Mouse (Mus musculus) hindbrain, embryonic 13.5 days (tissue): ENCODE results near the gene Sgo2b. TPM values are rescaled to one million over a fixed set of nuclear protein-coding genes. Genes with fewer than 3 reads are reported as not detected.
"Not testable (repeated sequence)": the region's sequence is repeated elsewhere in the genome, so short reads cannot be mapped to it uniquely, and the experiment has no call there.

Experiments
- ATAC-seq: fragments of 200-750 bp; cut with Nextera tagmentation; 2 replicates; pipeline ENCODE4 v1.8.0; 2017; ENCODE audit warnings: moderate TSS enrichment; ENCODE audit not compliant: low FRiP score
- H3K27ac ChIP-seq: fragments of 300-500 bp; sonication (generic); 2 replicates; pipeline ENCODE4 v1.5.1; 2015; ENCODE audit warnings: inconsistent platforms, mild to moderate bottlenecking, moderate library complexity
- H3K27me3 ChIP-seq: fragments of 300-500 bp; sonication (generic); 2 replicates; pipeline ENCODE4 v1.6.1; 2015; ENCODE audit warnings: mild to moderate bottlenecking, inconsistent platforms
- H3K36me3 ChIP-seq: fragments of 300-500 bp; sonication (generic); 2 replicates; pipeline ENCODE4 v1.6.1; 2015; ENCODE audit warnings: mild to moderate bottlenecking, inconsistent platforms
- H3K4me1 ChIP-seq: fragments of 300-500 bp; sonication (generic); replicated peaks from 2 replicates; pipeline ENCODE4 v1.6.1; 2015; ENCODE audit warnings: inconsistent platforms
- H3K4me2 ChIP-seq: fragments of 300-500 bp; sonication (generic); 2 replicates; pipeline ENCODE4 v1.6.1; 2015; ENCODE audit warnings: inconsistent platforms, mild to moderate bottlenecking, moderate library complexity
- H3K4me3 ChIP-seq: fragments of 300-500 bp; sonication (generic); 2 replicates; pipeline ENCODE4 v1.5.1; 2015; ENCODE audit warnings: mild to moderate bottlenecking, inconsistent platforms
- H3K9ac ChIP-seq: fragments of 300-500 bp; sonication (generic); 2 replicates; pipeline ENCODE4 v1.6.1; 2015; ENCODE audit warnings: mild to moderate bottlenecking, inconsistent platforms
- H3K9me3 ChIP-seq: fragments of 300-500 bp; sonication (generic); 2 replicates; pipeline ENCODE4 v1.6.1; 2016; ENCODE audit warnings: inconsistent platforms
- WGBS: fragments of 180-500 bp; shearing (Covaris S2); methylation state at CpG from one replicate; pipeline ENCODE4 v1.1.7; 2015; 5-methylcytosine and 5-hydroxymethylcytosine counted together
- polyA plus RNA-seq: library from polyadenylated mRNA; unstranded; fragments of >200 nt; fragmentation: Nextera tagmentation; extraction: Ambion mirVana; gene quantifications from 2 replicates; pipeline ENCODE4 v1.2.1, GENCODE M21; 2015

Sgo2b gene
- polyA plus RNA-seq = not detected in 2 replicates

DNA sequence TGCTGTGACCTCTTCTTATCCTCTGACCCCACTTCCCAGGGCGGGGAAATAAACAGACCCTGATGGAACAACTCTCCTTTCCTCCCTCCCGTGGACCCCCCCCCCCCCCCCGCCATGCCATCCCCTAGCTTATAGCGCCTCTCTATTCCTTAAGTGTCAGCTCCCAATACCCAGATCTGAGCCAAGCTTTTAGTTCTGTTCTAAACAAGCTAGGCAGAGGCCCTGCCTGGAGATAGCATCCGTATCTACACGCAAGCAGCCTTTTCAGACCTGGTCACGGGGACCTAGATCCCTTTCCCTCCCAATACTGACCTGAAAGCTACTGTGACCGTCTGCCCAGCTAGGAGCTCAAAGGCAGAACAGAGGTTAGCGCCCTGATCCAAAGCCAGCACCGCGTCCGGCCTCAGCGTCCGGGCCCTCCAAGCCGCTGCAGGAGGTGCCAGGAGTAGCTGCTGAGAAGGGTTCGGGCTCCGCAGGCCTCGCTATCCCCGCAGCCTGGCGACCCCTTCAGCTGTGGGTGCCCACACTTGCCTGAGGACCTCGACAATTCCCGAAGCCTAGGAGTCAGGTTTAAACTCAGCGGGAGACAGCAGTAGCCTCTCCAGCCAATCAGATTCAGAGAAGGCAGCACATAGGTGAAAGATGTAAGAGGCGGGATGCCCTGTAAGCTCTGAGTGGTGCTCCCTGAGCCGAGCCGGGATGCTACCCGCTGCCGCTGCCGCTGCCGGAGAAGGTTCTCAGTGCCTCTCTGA is at the start of gene Sgo2b:
Gene Sgo2b (minus strand): TSS at position 623 of the 752 bp plus-strand sequence.
- H3K27me3 ChIP-seq = no peaks in the 10 kb centered on the region
- H3K9me3 ChIP-seq = no peaks in the 10 kb centered on the region
- peak within 1 kb of the TSS; percentile 70 for H3K4me2 ChIP-seq
- H3K9ac ChIP-seq = peak within 1 kb of the TSS; percentile 60
- no peaks in the 10 kb centered on the region for H3K36me3 ChIP-seq
- H3K27ac ChIP-seq = no peak within 1 kb of the TSS
- peaks cover 8% of the 10 kb centered on the region; the same call in 1 of the 2 replicates for H3K4me1 ChIP-seq
- WGBS = 12% methylated on average over 30 of the region's 30 CpGs
- peak within 1 kb of the TSS; percentile 41 for H3K4me3 ChIP-seq
- ATAC-seq = peak; percentile 82

DNA sequence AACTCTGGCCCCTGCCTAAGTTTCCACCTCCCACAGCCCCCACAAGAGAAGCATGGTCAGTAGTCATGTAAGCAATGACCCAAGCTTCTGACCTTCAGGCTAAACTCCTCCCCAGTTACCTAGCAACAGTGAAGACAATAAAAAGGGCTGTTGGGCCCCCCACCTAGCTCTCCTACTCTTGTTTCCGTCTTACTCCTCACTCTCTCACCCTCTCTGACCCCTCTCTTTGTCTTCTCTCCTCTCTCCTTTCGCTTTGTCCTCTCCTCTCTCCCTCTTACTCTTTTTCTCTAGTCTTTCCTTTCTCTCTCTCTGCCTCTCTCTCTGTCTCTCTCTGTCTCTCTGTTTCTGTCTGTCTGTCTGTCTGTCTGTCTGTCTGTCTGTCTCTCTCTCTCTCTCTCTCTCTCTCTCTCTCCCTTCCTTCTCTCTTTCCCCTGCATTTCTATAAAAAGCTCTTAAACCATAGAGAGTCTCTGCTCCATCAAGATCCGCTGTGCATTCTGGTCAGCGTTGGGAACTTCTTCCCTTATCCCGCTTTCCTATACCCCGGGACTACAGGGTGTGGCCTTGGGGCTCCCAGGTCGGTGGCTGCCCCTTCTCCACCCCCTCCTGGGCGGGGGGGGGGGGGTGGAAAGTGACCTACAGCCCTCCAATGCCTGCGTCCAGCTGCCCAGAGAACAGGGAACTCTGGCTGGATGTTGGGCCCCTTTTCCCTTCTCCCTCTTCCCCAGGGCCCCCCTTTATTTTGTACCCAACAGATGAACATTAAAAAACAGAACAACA is 18.8 kb upstream of the Sgo2b start:
- H3K4me2 ChIP-seq, H3K36me3 ChIP-seq, H3K4me3 ChIP-seq, H3K9ac ChIP-seq, H3K9me3 ChIP-seq, H3K27me3 ChIP-seq, ATAC-seq, H3K27ac ChIP-seq, H3K4me1 ChIP-seq: not testable (repeated sequence)
- WGBS = 23% methylated on average over 9 of the region's 9 CpGs

GRCm38 (mm10) chr8:63961032-63961785 is 9.2 kb upstream of the Sgo2b start:
- ATAC-seq = no peak
- Histone ChIP-seq H3K9ac (no peak overlapping the region), H3K27me3 (no peaks in the 10 kb centered on the region), H3K27ac (no peak overlapping the region), H3K4me1 (no peaks in the 10 kb centered on the region), H3K4me3 (no peak overlapping the region), H3K36me3 (no peaks in the 10 kb centered on the region), H3K4me2 (no peak overlapping the region), H3K9me3 (peaks cover 6% of the 10 kb centered on the region)
- WGBS = 80% methylated on average over 3 of the region's 3 CpGs

DNA sequence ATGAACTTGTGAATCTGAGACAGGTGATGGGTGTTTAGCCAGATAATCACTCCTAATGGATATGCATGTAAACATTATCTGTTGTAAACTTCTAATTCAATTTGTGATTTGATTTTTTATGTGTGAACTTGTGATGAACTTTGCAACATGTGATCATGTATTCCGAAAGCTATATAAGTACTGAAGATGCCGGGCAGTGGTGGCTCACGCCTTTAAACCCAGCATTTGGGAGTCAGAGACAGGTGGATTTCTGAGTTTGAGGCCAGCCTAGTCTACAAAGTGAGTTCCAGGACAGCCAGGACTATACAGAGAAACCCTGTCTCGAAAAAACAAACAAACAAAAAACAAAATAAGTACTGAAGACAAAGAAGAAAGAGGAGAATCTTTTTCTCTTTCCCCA is 1.8 kb upstream of the Sgo2b start:
- H3K27me3 ChIP-seq, H3K4me3 ChIP-seq, H3K9ac ChIP-seq, H3K4me1 ChIP-seq, H3K36me3 ChIP-seq, ATAC-seq, H3K27ac ChIP-seq, H3K9me3 ChIP-seq, H3K4me2 ChIP-seq: not testable (repeated sequence)
- 86% methylated on average over 4 of the region's 4 CpGs for WGBS

GRCm38 (mm10) chr8:63933171-63933570 is 18.9 kb downstream of the Sgo2b start:
- H3K9me3 ChIP-seq = no peaks in the 10 kb centered on the region
- H3K4me1 ChIP-seq = no peaks in the 10 kb centered on the region
- no peak overlapping the region for H3K27ac ChIP-seq
- no peak overlapping the region for H3K4me3 ChIP-seq
- no peak for ATAC-seq
- no peaks in the 10 kb centered on the region for H3K27me3 ChIP-seq
- H3K36me3 ChIP-seq = no peaks in the 10 kb centered on the region
- 77% methylated on average over 7 of the region's 7 CpGs for WGBS
- H3K9ac ChIP-seq = no peak overlapping the region
- H3K4me2 ChIP-seq = no peak overlapping the region

DNA sequence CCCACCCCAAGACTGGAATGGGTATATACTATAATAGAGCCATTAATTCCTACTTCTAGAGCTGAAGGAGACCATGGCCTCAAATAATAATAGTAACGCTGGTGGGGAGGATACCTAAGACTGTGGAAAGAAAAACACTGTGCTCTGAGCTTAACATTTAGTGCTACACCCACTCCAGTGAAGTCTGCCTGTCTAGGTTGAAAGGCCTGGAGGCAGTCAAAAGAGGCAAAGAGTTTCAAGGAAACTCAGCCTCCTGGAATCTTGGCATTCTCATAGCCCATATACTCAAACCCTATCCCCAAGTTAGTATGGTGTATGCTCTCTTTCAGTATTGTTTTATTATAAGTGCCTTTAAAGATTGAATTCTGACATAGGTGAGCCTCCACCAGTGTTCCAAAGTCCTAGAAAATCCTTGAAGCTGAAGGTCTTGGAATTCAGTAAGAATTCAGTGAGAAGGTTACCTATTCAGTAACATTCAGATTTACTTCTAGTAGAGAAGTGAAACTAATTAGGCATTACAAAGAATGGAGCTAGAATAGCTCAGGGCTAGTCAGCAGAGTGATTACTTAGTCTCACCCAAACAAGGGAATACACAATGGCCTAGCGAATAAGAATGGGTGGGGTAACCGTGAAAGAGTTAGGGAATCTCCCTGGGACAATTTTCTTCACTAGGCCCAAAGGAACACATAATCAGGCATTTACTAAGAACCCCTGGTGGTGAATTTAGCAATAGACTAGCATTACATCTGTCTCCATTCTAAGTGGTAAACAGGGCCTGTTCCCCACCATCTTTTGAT is 22.5 kb downstream of the Sgo2b start:
- H3K9ac ChIP-seq = no peak overlapping the region
- no peaks in the 10 kb centered on the region for H3K36me3 ChIP-seq
- ATAC-seq = no peak
- H3K9me3 ChIP-seq = no peaks in the 10 kb centered on the region
- H3K4me3 ChIP-seq = no peak overlapping the region
- H3K27me3 ChIP-seq = no peaks in the 10 kb centered on the region
- no peak overlapping the region for H3K27ac ChIP-seq
- WGBS = 60% methylated on average over 3 of the region's 3 CpGs
- no peaks in the 10 kb centered on the region for H3K4me1 ChIP-seq
- H3K4me2 ChIP-seq = no peak overlapping the region

DNA sequence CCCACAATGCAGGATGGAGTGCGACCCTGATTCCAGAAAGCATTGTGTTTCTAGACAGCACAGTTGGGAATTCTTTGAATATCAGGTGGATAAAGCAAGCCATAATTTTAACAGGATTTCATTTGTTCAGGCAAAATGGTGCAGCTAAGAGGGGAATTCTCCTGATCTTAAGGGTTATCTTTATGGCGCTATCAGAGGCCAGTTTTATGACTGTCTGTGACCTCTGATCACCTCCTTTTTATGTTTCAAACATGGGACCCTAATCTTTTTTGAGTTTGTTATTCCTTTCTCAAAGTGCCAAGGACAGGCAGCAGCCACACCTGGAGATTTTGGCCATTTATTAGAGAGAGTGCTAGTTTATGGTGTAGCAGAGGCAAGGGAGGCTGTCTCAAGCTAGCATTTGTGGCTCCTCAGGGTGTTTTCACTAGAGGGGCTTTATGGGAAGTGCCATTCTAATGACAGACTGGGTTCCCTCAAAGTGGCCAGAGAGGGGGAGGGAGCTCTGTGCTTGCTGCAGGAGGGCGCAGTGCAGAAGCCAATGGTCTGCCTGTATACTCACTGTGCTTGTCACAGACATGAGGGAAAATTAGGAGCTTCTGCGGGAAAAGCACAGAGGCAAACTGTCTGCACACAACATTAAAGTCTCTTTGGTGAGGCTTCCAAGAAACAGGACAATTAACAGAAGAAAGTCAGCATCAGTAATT is 30.6 kb downstream of the Sgo2b start:
- H3K9me3 ChIP-seq = no peaks in the 10 kb centered on the region
- H3K4me1 ChIP-seq = no peaks in the 10 kb centered on the region
- no peaks in the 10 kb centered on the region for H3K36me3 ChIP-seq
- H3K4me2 ChIP-seq = no peak overlapping the region
- H3K9ac ChIP-seq = no peak overlapping the region
- H3K27me3 ChIP-seq = no peaks in the 10 kb centered on the region
- ATAC-seq = no peak
- no peak overlapping the region for H3K4me3 ChIP-seq
- H3K27ac ChIP-seq = no peak overlapping the region
- 68% methylated on average over 4 of the region's 4 CpGs for WGBS

DNA sequence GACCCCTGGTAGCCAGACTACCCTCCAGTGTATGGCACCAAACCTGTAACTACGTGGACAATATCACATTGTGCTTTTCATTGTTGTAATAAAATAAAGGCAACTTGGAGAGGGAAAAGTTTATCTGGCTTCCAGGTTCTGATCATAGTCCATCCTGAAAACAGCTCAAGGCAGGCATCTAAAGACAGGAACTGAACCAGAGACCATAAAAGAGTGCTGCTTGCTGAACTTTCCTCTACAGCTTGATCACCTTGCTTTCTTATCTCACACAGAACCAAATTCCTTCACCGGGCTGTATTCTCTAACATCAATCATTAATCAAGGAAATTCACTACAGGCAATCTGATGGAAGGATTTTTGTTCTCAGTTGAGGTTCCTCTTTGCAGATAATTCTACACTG is 57.0 kb downstream of the Sgo2b start:
- H3K36me3 ChIP-seq = no peaks in the 10 kb centered on the region
- H3K9me3 ChIP-seq = no peaks in the 10 kb centered on the region
- no peak overlapping the region for H3K4me2 ChIP-seq
- no peak overlapping the region for H3K4me3 ChIP-seq
- H3K4me1 ChIP-seq = no peaks in the 10 kb centered on the region
- 85% methylated on average over 2 of the region's 2 CpGs for WGBS
- H3K27ac ChIP-seq = no peak overlapping the region
- H3K9ac ChIP-seq = no peak overlapping the region
- ATAC-seq = no peak
- no peaks in the 10 kb centered on the region for H3K27me3 ChIP-seq

- no peaks in the 10 kb centered on the region for H3K4me1 ChIP-seq
- 0 out of 2 replicates have a peak, but pooled peaks cover 4% of the 10 kb centered on the region for H3K27me3 ChIP-seq
- no peaks in the 10 kb centered on the region for H3K9me3 ChIP-seq
- H3K9ac ChIP-seq = no peak overlapping the region
- no peak for ATAC-seq
- no peak overlapping the region for H3K27ac ChIP-seq
- H3K36me3 ChIP-seq = no peaks in the 10 kb centered on the region
- H3K4me3 ChIP-seq = no peak overlapping the region
- no peak overlapping the region for H3K4me2 ChIP-seq
- WGBS = 86% methylated on average over 4 of the region's 4 CpGs
These were observed 73.7 kb downstream of the Sgo2b start for GRCm38 (mm10) chr8:63878353-63878752.

DNA sequence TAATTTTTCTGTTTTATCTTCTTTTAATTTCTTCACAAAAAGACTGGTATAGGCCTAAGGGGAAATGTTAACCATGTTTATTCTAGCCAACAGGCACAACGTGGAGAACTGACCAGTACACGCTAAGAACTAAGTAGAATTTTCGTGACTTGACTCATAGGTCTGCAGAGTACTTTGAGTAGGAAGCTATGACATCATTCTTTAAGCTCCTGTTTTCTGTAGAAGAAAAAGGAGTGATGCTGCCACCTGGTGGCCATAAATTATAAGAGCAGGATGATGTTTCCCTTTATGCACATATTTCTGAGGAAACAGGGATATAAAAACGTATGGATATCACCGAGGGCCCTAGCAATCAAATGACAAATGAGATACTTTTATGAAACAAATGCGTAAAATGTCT is 74.7 kb downstream of the Sgo2b start:
- Histone ChIP-seq H3K9me3 (no peaks in the 10 kb centered on the region), H3K36me3 (no peaks in the 10 kb centered on the region), H3K4me1 (no peaks in the 10 kb centered on the region), H3K4me2 (no peak overlapping the region), H3K9ac (no peak overlapping the region), H3K4me3 (no peak overlapping the region), H3K27ac (no peak overlapping the region), H3K27me3 (0 out of 2 replicates have a peak, but pooled peaks cover 4% of the 10 kb centered on the region)
- ATAC-seq = peak; percentile 84
- WGBS = 21% methylated on average over 6 of the region's 6 CpGs

DNA sequence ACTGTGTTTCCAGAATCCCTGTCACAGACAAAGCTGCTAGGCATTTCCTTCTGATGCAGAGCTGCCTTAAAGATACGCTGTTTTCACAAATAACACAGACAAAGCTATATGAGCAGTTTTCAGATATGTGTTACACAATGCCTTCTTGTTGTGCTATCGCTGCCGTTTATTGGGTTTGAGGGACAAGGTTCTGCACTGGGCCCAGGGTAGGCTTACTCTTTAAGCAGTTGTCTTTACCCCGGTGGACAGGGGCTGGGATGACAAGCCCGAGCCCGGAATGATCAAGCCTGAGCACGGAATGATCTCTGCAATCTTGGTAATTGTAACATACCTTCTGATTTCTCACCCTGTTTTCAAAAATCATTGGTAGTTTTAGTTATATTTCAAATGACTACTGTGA is 75.1 kb downstream of the Sgo2b start:
- Histone ChIP-seq H3K27me3 (0 out of 2 replicates have a peak, but pooled peaks cover 4% of the 10 kb centered on the region), H3K4me2 (no peak overlapping the region), H3K4me3 (no peak overlapping the region), H3K36me3 (no peaks in the 10 kb centered on the region), H3K27ac (no peak overlapping the region), H3K9me3 (no peaks in the 10 kb centered on the region), H3K4me1 (no peaks in the 10 kb centered on the region), H3K9ac (no peak overlapping the region)
- WGBS = 93% methylated on average over 7 of the region's 7 CpGs
- ATAC-seq = peak; percentile 66
